Mouse (Mus musculus): Measurements from ENCODE around the gene C1qbp. TPM values are rescaled to one million over a fixed set of nuclear protein-coding genes. Genes with fewer than 3 reads are reported as not detected.

Gene C1qbp
- 189 and 203 TPM in 2 replicates for polyA plus RNA-seq (2015; fragmentation: Nextera tagmentation; extraction: Ambion mirVana)

DNA sequence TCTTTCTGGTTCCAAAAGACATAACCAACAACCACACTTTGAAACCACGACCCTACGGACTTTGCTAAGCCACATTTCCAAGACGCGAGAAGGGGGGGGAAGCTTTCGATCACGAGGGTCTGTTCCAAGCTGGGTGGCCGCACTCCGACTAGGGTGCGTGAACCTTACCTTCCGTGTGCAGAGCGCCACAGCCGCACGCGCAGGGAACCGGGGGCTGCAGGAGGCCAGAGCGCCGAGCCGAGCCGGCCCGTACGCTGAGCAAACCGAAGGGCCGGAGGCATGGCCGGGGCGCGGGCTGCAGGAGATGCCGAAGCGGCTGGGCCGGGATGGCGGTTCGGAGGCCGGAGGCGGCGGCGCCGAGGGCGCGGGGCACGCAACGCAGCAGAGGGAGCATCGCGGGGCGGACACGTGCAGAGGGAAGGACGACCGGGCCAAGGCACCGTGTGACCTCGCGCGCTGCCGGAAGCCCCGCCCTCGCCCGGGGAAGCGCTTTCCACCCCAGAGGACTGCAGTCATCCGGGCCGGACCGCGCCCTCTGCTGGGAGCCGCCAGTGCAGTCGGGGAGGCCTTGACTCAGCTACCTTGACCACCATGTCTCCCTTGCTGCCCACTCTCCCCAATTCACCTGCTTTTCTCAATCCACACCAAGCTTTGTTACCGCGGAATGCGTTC, at the start of gene C1qbp:
Gene C1qbp (minus strand): TSS at position 470 of the 672 bp plus-strand sequence.
- peak within 1 kb of the TSS; percentile 42 for H3K27ac ChIP-seq (ENCODE audit: low read length)
- H3K36me3 ChIP-seq (ENCODE audit: control insufficient read depth, insufficient read depth) = peaks cover 32% of the 10 kb centered on the region
- H3K4me3 ChIP-seq (replicated peaks; ENCODE audit: low read length) = peak within 1 kb of the TSS; percentile 93

GRCm38 (mm10) chr11:71032070-71032469, 49.2 kb upstream of the C1qbp start:
- 47% methylated on average over 7 of the region's 7 CpGs for WGBS
- Histone ChIP-seq H3K9me3 (ENCODE audit: control insufficient read depth, low read length) (no peaks in the 10 kb centered on the region), H3K36me3 (ENCODE audit: control insufficient read depth, insufficient read depth) (peaks cover 4% of the 10 kb centered on the region), H3K9ac (replicated peaks; ENCODE audit: low read depth, low read length) (peak overlapping the region; percentile 83), H3K27me3 (replicated peaks; ENCODE audit: control insufficient read depth, insufficient read depth, low read length) (no peaks in the 10 kb centered on the region), H3K4me1 (replicated peaks; ENCODE audit: control insufficient read depth, insufficient read depth, low read length) (peaks cover 25% of the 10 kb centered on the region), H3K27ac (ENCODE audit: low read length) (peak overlapping the region; percentile 97), H3K4me3 (replicated peaks; ENCODE audit: low read length) (peak overlapping the region; percentile 68), H3K4me2 (ENCODE audit: low read length) (peak overlapping the region; percentile 79)
- no peak for ATAC-seq

More for the DNA sequence above, at the start of gene C1qbp:
- peaks cover 11% of the 10 kb centered on the region for H3K4me1 ChIP-seq (replicated peaks; ENCODE audit: control insufficient read depth, insufficient read depth, low read length)
- peak within 1 kb of the TSS; percentile 91 for H3K4me2 ChIP-seq (ENCODE audit: low read length)
- WGBS = 1% methylated on average over 62 of the region's 64 CpGs
- peak; percentile 96 for ATAC-seq
- H3K9me3 ChIP-seq (ENCODE audit: control insufficient read depth, low read length) = no peaks in the 10 kb centered on the region
- peak within 1 kb of the TSS; percentile 84 for H3K9ac ChIP-seq (replicated peaks; ENCODE audit: low read depth, low read length)
- H3K27me3 ChIP-seq (replicated peaks; ENCODE audit: control insufficient read depth, insufficient read depth, low read length) = no peaks in the 10 kb centered on the region

DNA sequence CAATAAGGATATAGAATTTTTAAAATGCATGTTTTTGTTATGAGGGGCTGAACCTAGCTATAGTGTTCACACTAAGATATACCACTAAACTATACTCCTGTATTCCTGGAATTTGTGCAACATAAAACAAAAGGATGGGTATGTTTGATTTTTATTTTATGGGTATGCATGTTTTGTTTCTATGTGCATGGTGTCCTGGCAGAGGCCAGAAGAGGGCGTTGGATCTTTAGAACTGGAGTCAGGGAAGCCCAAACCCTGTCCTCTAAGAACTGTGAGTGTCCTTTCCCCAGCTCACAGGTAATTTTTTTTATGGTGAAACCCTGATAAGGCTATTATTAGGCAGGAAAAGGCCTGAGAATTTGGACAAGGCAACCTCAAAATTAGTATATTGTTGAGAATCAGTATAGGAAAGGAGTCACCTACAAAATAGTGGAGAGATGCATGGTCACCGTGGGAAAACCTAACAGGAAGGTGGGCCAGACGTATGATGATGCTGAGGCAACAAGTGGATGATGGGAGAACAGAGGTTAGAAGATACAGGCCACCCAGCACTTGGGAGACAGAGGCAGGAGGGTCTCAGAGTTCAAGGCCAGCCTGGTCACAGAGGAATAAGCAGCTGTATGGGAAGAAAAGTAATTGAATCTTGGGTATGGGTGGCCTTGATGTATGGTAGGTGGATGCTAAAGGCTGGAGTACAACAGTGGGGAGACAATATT, 46.7 kb upstream of the C1qbp start:
- H3K9me3 ChIP-seq (ENCODE audit: control insufficient read depth, low read length) = no peaks in the 10 kb centered on the region
- no peak overlapping the region for H3K4me2 ChIP-seq (ENCODE audit: low read length)
- no peaks in the 10 kb centered on the region for H3K27me3 ChIP-seq (replicated peaks; ENCODE audit: control insufficient read depth, insufficient read depth, low read length)
- ATAC-seq = no peak
- H3K4me3 ChIP-seq (replicated peaks; ENCODE audit: low read length) = no peak overlapping the region
- H3K4me1 ChIP-seq (replicated peaks; ENCODE audit: control insufficient read depth, insufficient read depth, low read length) = peaks cover 23% of the 10 kb centered on the region
- peaks cover 20% of the 10 kb centered on the region for H3K36me3 ChIP-seq (ENCODE audit: control insufficient read depth, insufficient read depth)
- WGBS = 76% methylated on average over 3 of the region's 3 CpGs
- H3K27ac ChIP-seq (ENCODE audit: low read length) = no peak overlapping the region
- no peak overlapping the region for H3K9ac ChIP-seq (replicated peaks; ENCODE audit: low read depth, low read length)

- no peak overlapping the region for H3K4me2 ChIP-seq (ENCODE audit: low read length)
- H3K4me1 ChIP-seq (replicated peaks; ENCODE audit: control insufficient read depth, insufficient read depth, low read length) = peaks cover 15% of the 10 kb centered on the region
- H3K27ac ChIP-seq (ENCODE audit: low read length) = no peak overlapping the region
- no peak overlapping the region for H3K4me3 ChIP-seq (replicated peaks; ENCODE audit: low read length)
- no peak overlapping the region for H3K9ac ChIP-seq (replicated peaks; ENCODE audit: low read depth, low read length)
- no peaks in the 10 kb centered on the region for H3K27me3 ChIP-seq (replicated peaks; ENCODE audit: control insufficient read depth, insufficient read depth, low read length)
- peaks cover 20% of the 10 kb centered on the region for H3K36me3 ChIP-seq (ENCODE audit: control insufficient read depth, insufficient read depth)
- no peak for ATAC-seq
- H3K9me3 ChIP-seq (ENCODE audit: control insufficient read depth, low read length) = no peaks in the 10 kb centered on the region
- WGBS = 65% methylated on average over 3 of the region's 3 CpGs
Measured at GRCm38 (mm10) chr11:71028280-71028679, 45.5 kb upstream of the C1qbp start.

GRCm38 (mm10) chr11:71019201-71020068, 36.6 kb upstream of the C1qbp start, which contains the start of the genes Mis12 and Derl2:
Gene Mis12, plus strand, starts transcription at chr11:71019611.
Gene Derl2, minus strand, starts transcription at chr11:71019841.
- peaks cover 29% of the 10 kb centered on the region for H3K4me1 ChIP-seq (replicated peaks; ENCODE audit: control insufficient read depth, insufficient read depth, low read length)
- no peaks in the 10 kb centered on the region for H3K9me3 ChIP-seq (ENCODE audit: control insufficient read depth, low read length)
- no peaks in the 10 kb centered on the region; the same call in 1 of the 2 replicates for H3K36me3 ChIP-seq (ENCODE audit: control insufficient read depth, insufficient read depth)
- H3K4me2 ChIP-seq (ENCODE audit: low read length) = peak within 1 kb of the TSS; percentile 92
- H3K9ac ChIP-seq (replicated peaks; ENCODE audit: low read depth, low read length) = peak within 1 kb of the TSS; percentile 92
- peak within 1 kb of the TSS; percentile 89 for H3K4me3 ChIP-seq (replicated peaks; ENCODE audit: low read length)
- ATAC-seq = peak; percentile 99
- peak within 1 kb of the TSS; percentile 93 for H3K27ac ChIP-seq (ENCODE audit: low read length)
- H3K27me3 ChIP-seq (replicated peaks; ENCODE audit: control insufficient read depth, insufficient read depth, low read length) = no peaks in the 10 kb centered on the region
- WGBS = under 1% methylated on average over 70 of the region's 71 CpGs

DNA sequence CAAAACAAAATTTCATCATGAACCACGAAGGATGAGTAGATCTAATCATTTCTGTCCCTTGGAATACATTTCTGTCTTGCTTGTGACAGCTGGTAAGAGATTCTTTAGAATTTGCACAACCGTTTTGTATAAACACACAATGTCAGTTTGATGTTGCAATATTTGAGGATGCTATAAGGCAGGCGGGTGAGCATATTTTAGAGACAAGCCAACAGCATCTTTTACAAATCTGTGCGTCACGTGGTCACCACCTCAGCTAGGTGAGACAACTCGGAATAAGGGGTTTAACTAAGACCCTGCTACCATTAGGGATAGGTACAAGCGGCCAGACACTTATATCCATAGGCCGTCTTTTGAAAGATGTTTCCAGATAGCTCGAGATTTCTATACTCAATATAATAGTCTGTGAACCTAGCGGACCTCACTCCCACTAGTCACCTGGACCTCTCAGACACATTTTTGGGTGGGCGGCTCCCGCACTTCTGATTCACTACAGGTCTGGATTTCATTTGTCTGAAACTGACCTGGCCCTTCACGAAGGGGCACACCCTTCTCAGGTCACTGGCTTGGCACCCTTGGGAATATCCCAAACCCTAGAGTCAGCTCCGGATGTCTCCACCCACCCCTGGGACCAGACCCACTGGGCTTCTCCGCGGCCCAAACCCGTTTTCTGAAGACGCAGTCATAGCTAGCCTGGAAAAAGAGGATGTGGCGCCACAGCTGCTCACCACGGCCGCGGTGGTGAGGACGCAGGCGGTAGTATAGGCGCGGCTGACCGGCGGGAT, 35.8 kb upstream of the C1qbp start:
- 4% methylated on average over 28 of the region's 28 CpGs for WGBS
- no peaks in the 10 kb centered on the region; the same call in 1 of the 2 replicates for H3K36me3 ChIP-seq (ENCODE audit: control insufficient read depth, insufficient read depth)
- no peaks in the 10 kb centered on the region for H3K27me3 ChIP-seq (replicated peaks; ENCODE audit: control insufficient read depth, insufficient read depth, low read length)
- H3K9ac ChIP-seq (replicated peaks; ENCODE audit: low read depth, low read length) = peak overlapping the region; percentile 92
- H3K9me3 ChIP-seq (ENCODE audit: control insufficient read depth, low read length) = no peaks in the 10 kb centered on the region
- H3K4me3 ChIP-seq (replicated peaks; ENCODE audit: low read length) = peak overlapping the region; percentile 89
- peak; percentile 16 for ATAC-seq
- H3K4me1 ChIP-seq (replicated peaks; ENCODE audit: control insufficient read depth, insufficient read depth, low read length) = peaks cover 29% of the 10 kb centered on the region
- H3K4me2 ChIP-seq (ENCODE audit: low read length) = peak overlapping the region; percentile 92
- peak overlapping the region; percentile 88 for H3K27ac ChIP-seq (ENCODE audit: low read length)

DNA sequence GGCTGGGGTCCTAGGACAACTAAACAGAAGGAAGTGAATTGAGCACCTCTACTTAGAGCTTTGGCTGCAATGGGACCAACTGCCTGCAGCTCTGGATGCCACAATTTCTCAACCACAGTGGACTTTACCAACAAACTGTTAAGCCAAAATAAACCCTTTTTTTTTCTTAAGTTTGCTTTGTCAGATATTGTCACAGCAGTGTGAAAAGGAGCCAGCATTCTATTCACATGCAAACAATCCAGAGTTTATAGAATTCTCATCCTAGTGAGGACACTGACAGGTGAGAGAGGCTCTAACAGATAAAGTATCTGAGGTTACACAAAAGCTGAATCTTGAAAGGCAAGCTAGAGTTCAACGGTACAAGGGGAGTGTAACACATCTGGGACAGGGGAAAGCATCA, 34.2 kb upstream of the C1qbp start:
- no peaks in the 10 kb centered on the region for H3K27me3 ChIP-seq (replicated peaks; ENCODE audit: control insufficient read depth, insufficient read depth, low read length)
- no peak overlapping the region for H3K9ac ChIP-seq (replicated peaks; ENCODE audit: low read depth, low read length)
- peaks cover 29% of the 10 kb centered on the region for H3K4me1 ChIP-seq (replicated peaks; ENCODE audit: control insufficient read depth, insufficient read depth, low read length)
- WGBS = 89% methylated on average over 1 of the region's 1 CpGs
- peaks cover 7% of the 10 kb centered on the region; the same call in 1 of the 2 replicates for H3K36me3 ChIP-seq (ENCODE audit: control insufficient read depth, insufficient read depth)
- H3K4me3 ChIP-seq (replicated peaks; ENCODE audit: low read length) = no peak overlapping the region
- no peak overlapping the region for H3K4me2 ChIP-seq (ENCODE audit: low read length)
- no peaks in the 10 kb centered on the region for H3K9me3 ChIP-seq (ENCODE audit: control insufficient read depth, low read length)
- ATAC-seq = no peak
- H3K27ac ChIP-seq (ENCODE audit: low read length) = no peak overlapping the region

DNA sequence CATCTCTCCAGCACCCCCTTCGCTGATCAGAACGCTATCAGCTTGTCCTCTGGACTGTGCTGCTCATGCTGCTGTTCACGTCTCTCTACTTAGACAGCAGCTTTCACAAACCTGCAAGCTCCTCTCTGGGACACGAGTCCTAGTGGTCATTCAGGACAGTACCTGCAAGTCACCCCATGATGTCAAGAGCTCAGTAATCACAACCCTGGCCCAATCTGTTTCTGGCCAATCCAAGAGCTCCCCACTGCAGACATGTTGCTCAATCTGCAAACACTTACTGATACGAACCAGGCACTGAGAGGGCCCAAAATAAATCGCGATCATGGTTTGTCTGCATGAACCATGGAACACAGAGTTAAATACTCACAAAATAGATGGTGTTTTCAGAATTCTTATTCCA, 29.9 kb upstream of the C1qbp start:
- Histone ChIP-seq H3K4me2 (ENCODE audit: low read length) (no peak overlapping the region), H3K9me3 (ENCODE audit: control insufficient read depth, low read length) (no peaks in the 10 kb centered on the region), H3K4me3 (replicated peaks; ENCODE audit: low read length) (no peak overlapping the region), H3K4me1 (replicated peaks; ENCODE audit: control insufficient read depth, insufficient read depth, low read length) (peaks cover 9% of the 10 kb centered on the region), H3K27me3 (replicated peaks; ENCODE audit: control insufficient read depth, insufficient read depth, low read length) (no peaks in the 10 kb centered on the region), H3K9ac (replicated peaks; ENCODE audit: low read depth, low read length) (no peak overlapping the region), H3K27ac (ENCODE audit: low read length) (no peak overlapping the region), H3K36me3 (ENCODE audit: control insufficient read depth, insufficient read depth) (peaks cover 29% of the 10 kb centered on the region)
- ATAC-seq = no peak
- WGBS = 95% methylated on average over 7 of the region's 7 CpGs
